In genomic region chr7:142967884-142968808, GRCm38 (mm10) we compare ENCODE assay signal across 8 mouse cellular contexts. TPM values are rescaled to one million over a fixed set of nuclear protein-coding genes. Genes with fewer than 3 reads are reported as not detected.
DNase-seq lines count a peak whose midpoint lies in the region; ATAC-seq and TF ChIP-seq lines count a peak whose summit lies in the region.

No protein-coding gene starts in this region.

- no peaks in the 10 kb centered on the region for H3K79me2 ChIP-seq in heart, adult 2 months (replicated peaks; ENCODE audit: control insufficient read depth, insufficient read depth, low read length)

- H3K9me3 ChIP-seq in embryonic facial prominence, embryonic 12.5 days = no peaks in the 10 kb centered on the region
- no peaks in the 10 kb centered on the region for H3K9me3 ChIP-seq in lung, embryonic 16.5 days (ENCODE audit: control insufficient read depth, low read length)

- peak overlapping the region; percentile 44 for H3K4me3 ChIP-seq in heart, adult 2 months
- peak overlapping the region; percentile 42 for H3K4me3 ChIP-seq in embryonic facial prominence, embryonic 12.5 days
- peak overlapping the region; percentile 52 for H3K4me3 ChIP-seq in lung, embryonic 16.5 days (ENCODE audit: low read length)

- H3K27me3 ChIP-seq in heart, adult 2 months (ENCODE audit: control insufficient read depth, insufficient read depth, low read length) = peaks cover 14% of the 10 kb centered on the region
- H3K27me3 ChIP-seq in embryonic facial prominence, embryonic 12.5 days = peaks cover 88% of the 10 kb centered on the region
- peaks cover 50% of the 10 kb centered on the region for H3K27me3 ChIP-seq in lung, embryonic 16.5 days (ENCODE audit: control insufficient read depth, insufficient read depth, low read depth, low read length)

- H3K27ac ChIP-seq in heart, adult 2 months = no peak overlapping the region
- H3K27ac ChIP-seq in embryonic facial prominence, embryonic 12.5 days = no peak overlapping the region
- peak overlapping the region; percentile 69 for H3K27ac ChIP-seq in lung, embryonic 16.5 days (ENCODE audit: low read length)

- H3K4me2 ChIP-seq in embryonic facial prominence, embryonic 12.5 days (replicated peaks) = peak overlapping the region; percentile 97
- peak overlapping the region; percentile 94 for H3K4me2 ChIP-seq in lung, embryonic 16.5 days (ENCODE audit: low read depth, low read length)

- intact Hi-C loops in heart, adult 2 months (cut with DNase I) = no loop called here
- intact Hi-C loops in heart, postnatal 14 days (cut with DNase I) = no loop called here

- peak; percentile 56 to 57 for DNase-seq in heart, adult 2 months
- no peak for DNase-seq in heart, adult 8-10 months (ENCODE audit: low spot score)
- peak; percentile 43 to 50 for DNase-seq in heart, postnatal 14 days
- DNase-seq in layer of hippocampus, postnatal 14 days (ENCODE audit: low spot score in 2 of 2) = peak; percentile 47 to 50
- peak; percentile 21 for DNase-seq in ovary, postnatal 10 days (ENCODE audit: low spot score)
- DNase-seq in urinary bladder, adult 2 months (ENCODE audit: low spot score) = peak; percentile 51

- H3K4me1 ChIP-seq in heart, adult 2 months (ENCODE audit: control insufficient read depth, insufficient read depth, low read length) = no peaks in the 10 kb centered on the region
- H3K4me1 ChIP-seq in embryonic facial prominence, embryonic 12.5 days = peaks cover 19% of the 10 kb centered on the region
- peaks cover 21% of the 10 kb centered on the region for H3K4me1 ChIP-seq in lung, embryonic 16.5 days (replicated peaks; ENCODE audit: control insufficient read depth, insufficient read depth, low read length)

- TF ChIP-seq POLR2A in heart, adult 2 months (IDR thresholded peaks at IDR 0.05; ENCODE audit: insufficient read depth, low read depth, low read length) = no peak

- no peaks in the 10 kb centered on the region for H3K36me3 ChIP-seq in heart, adult 2 months (ENCODE audit: control insufficient read depth, insufficient read depth, low read length)
- H3K36me3 ChIP-seq in embryonic facial prominence, embryonic 12.5 days = no peaks in the 10 kb centered on the region
- no peaks in the 10 kb centered on the region for H3K36me3 ChIP-seq in lung, embryonic 16.5 days (ENCODE audit: control insufficient read depth, insufficient read depth, low read length)

- peak; percentile 23 for TF ChIP-seq CTCF in heart, adult 2 months (IDR thresholded peaks at IDR 0.05)

- ATAC-seq in embryonic facial prominence, embryonic 12.5 days (ENCODE audit: insufficient number of reproducible peaks, insufficient read depth, low FRiP score, low TSS enrichment) = peak; percentile 45; the same call in 1 of the 2 replicates
- ATAC-seq in lung, embryonic 16.5 days (ENCODE audit: low read depth) = peak; percentile 70

- under 1% methylated on average over 90 of the region's 90 CpGs for WGBS in heart, adult 2 months
- under 1% methylated on average over 90 of the region's 90 CpGs for WGBS in embryonic facial prominence, embryonic 12.5 days
- under 1% methylated on average over 90 of the region's 90 CpGs for WGBS in lung, embryonic 16.5 days

- TF ChIP-seq EP300 in heart, adult 2 months (IDR thresholded peaks at IDR 0.05; ENCODE audit: insufficient read depth, low read depth, low read length) = no peak

- H3K9ac ChIP-seq in heart, adult 2 months (ENCODE audit: low read depth, low read length) = 0 out of 2 replicates have a peak overlapping the region, but pooled peaks have one; percentile 15
- peak overlapping the region; percentile 28 for H3K9ac ChIP-seq in embryonic facial prominence, embryonic 12.5 days
- H3K9ac ChIP-seq in lung, embryonic 16.5 days (ENCODE audit: low read length) = peak overlapping the region; percentile 55

RNA-seq across cellular contexts. Expression of gene Ascl2, which starts 0.9 kb away (rescaled TPM):
- total RNA-seq in heart, adult 2 months (2021) = not detected
- polyA plus RNA-seq in heart, adult 2 months (2012; rRNA removed) = 0.08 TPM in 1 of 2 replicates, not detected in the other
- total RNA-seq in heart, adult 8-10 months (2022) = not detected
- polyA plus RNA-seq in embryonic facial prominence, embryonic 12.5 days (2016; fragmentation: Nextera tagmentation; extraction: Ambion mirVana) = 0.29 and 0.51 TPM in 2 replicates
- under 1 TPM in 1 of 2 experiments, not detected in 1; 0.12 TPM for total RNA-seq in heart, postnatal 14 days (2021)
- under 1 TPM in 1 of 2 experiments, not detected in 1; 0.21 TPM for total RNA-seq in layer of hippocampus, postnatal 14 days (2021)
- 3.2 and 3.4 TPM in 2 replicates for polyA plus RNA-seq in lung, embryonic 16.5 days (2015; fragmentation: Nextera tagmentation; extraction: Ambion mirVana)
- 2.4 and 2.7 TPM in 2 replicates for polyA plus RNA-seq in urinary bladder, adult 2 months (2012; rRNA removed)

RNA-seq across cellular contexts. Expression of gene Tspan32, which starts 36.7 kb away (rescaled TPM):
- 1 to 10 TPM in 1 of 2 experiments, under 1 TPM in 1; 0.44 to 1.3 TPM for total RNA-seq in heart, adult 2 months (2021)
- 1.8 and 1.9 TPM in 2 replicates for polyA plus RNA-seq in heart, adult 2 months (2012; rRNA removed)
- 1 to 10 TPM in 1 of 4 experiments, under 1 TPM in 3; 0.27 to 2.8 (median 0.52) TPM for total RNA-seq in heart, adult 8-10 months (2022)
- polyA plus RNA-seq in embryonic facial prominence, embryonic 12.5 days (2016; fragmentation: Nextera tagmentation; extraction: Ambion mirVana) = 1.9 and 3.3 TPM in 2 replicates
- 1 to 10 TPM in 1 of 2 experiments, under 1 TPM in 1; 0.91 to 1.1 TPM for total RNA-seq in heart, postnatal 14 days (2021)
- under 1 TPM in 1 of 2 experiments, not detected in 1; 0.19 TPM for total RNA-seq in layer of hippocampus, postnatal 14 days (2021)
- 2.6 and 3.3 TPM in 2 replicates for polyA plus RNA-seq in lung, embryonic 16.5 days (2015; fragmentation: Nextera tagmentation; extraction: Ambion mirVana)
- 1.9 and 2.8 TPM in 2 replicates for polyA plus RNA-seq in urinary bladder, adult 2 months (2012; rRNA removed)

RNA-seq across cellular contexts. Expression of gene Th, which starts 37.2 kb away (rescaled TPM):
- total RNA-seq in heart, adult 2 months (2021) = not detected
- polyA plus RNA-seq in heart, adult 2 months (2012; rRNA removed) = 0.27 and 0.35 TPM in 2 replicates
- total RNA-seq in heart, adult 8-10 months (2022) = not detected
- 4.8 and 7.1 TPM in 2 replicates for polyA plus RNA-seq in embryonic facial prominence, embryonic 12.5 days (2016; fragmentation: Nextera tagmentation; extraction: Ambion mirVana)
- not detected for total RNA-seq in heart, postnatal 14 days (2021)
- total RNA-seq in layer of hippocampus, postnatal 14 days (2021) = under 1 TPM; 0.33 to 0.65 TPM
- polyA plus RNA-seq in lung, embryonic 16.5 days (2015; fragmentation: Nextera tagmentation; extraction: Ambion mirVana) = 1.1 and 1.9 TPM in 2 replicates
- polyA plus RNA-seq in urinary bladder, adult 2 months (2012; rRNA removed) = 0.15 and 0.59 TPM in 2 replicates
